Mouse (Mus musculus) hindbrain, embryonic 15.5 days (tissue): ENCODE results near the gene Camsap3. TPM values are rescaled to one million over a fixed set of nuclear protein-coding genes. Genes with fewer than 3 reads are reported as not detected.
A peak's percentile ranks its signal among the peaks of the same experiment; 100 is the strongest.
"Not testable (repeated sequence)": the region's sequence is repeated elsewhere in the genome, so short reads cannot be mapped to it uniquely, and the experiment has no call there.

Experiments used
- ATAC-seq: fragments of 200-750 bp; cut with Nextera tagmentation; 2 replicates; pipeline ENCODE4 v1.8.0; 2017; ENCODE audit warnings: low read depth, moderate number of reproducible peaks, moderate TSS enrichment; ENCODE audit not compliant: low FRiP score
- H3K27ac ChIP-seq: fragments of 300-500 bp; sonication (generic); replicated peaks from 2 replicates; pipeline ENCODE4 v1.5.1; 2015; ENCODE audit warnings: mild to moderate bottlenecking, inconsistent platforms
- H3K27me3 ChIP-seq: fragments of 300-500 bp; sonication (generic); 2 replicates; pipeline ENCODE4 v1.6.1; 2015; ENCODE audit warnings: control low read depth, inconsistent platforms
- H3K36me3 ChIP-seq: fragments of 300-500 bp; sonication (generic); 2 replicates; pipeline ENCODE4 v1.6.1; 2015; ENCODE audit warnings: control low read depth, inconsistent platforms
- H3K4me1 ChIP-seq: fragments of 300-500 bp; sonication (generic); replicated peaks from 2 replicates; pipeline ENCODE4 v1.6.1; 2015; ENCODE audit warnings: control low read depth, inconsistent platforms
- H3K4me2 ChIP-seq: fragments of 300-500 bp; sonication (generic); 2 replicates; pipeline ENCODE4 v1.6.1; 2015; ENCODE audit warnings: moderate library complexity, mild to moderate bottlenecking, inconsistent platforms
- H3K4me3 ChIP-seq: fragments of 300-500 bp; sonication (generic); 2 replicates; pipeline ENCODE4 v1.5.1; 2015; ENCODE audit warnings: mild to moderate bottlenecking, inconsistent platforms
- H3K9ac ChIP-seq: fragments of 300-500 bp; sonication (generic); 2 replicates; pipeline ENCODE4 v1.6.1; 2015; ENCODE audit warnings: inconsistent platforms
- H3K9me3 ChIP-seq: fragments of 300-500 bp; sonication (generic); 2 replicates; pipeline ENCODE4 v1.6.1; 2016; ENCODE audit warnings: control low read depth, inconsistent platforms
- WGBS: fragments of 180-500 bp; shearing (Covaris S2); methylation state at CpG from one replicate; pipeline ENCODE4 v1.1.7; 2015; 5-methylcytosine and 5-hydroxymethylcytosine counted together
- polyA plus RNA-seq: library from polyadenylated mRNA; unstranded; fragments of >200 nt; fragmentation: Nextera tagmentation; extraction: Ambion mirVana; gene quantifications from 2 replicates; pipeline ENCODE4 v1.2.1, GENCODE M21; 2015

The Camsap3 gene
- polyA plus RNA-seq, 1 experiment from 2014 or later: 51.7 TPM

DNA sequence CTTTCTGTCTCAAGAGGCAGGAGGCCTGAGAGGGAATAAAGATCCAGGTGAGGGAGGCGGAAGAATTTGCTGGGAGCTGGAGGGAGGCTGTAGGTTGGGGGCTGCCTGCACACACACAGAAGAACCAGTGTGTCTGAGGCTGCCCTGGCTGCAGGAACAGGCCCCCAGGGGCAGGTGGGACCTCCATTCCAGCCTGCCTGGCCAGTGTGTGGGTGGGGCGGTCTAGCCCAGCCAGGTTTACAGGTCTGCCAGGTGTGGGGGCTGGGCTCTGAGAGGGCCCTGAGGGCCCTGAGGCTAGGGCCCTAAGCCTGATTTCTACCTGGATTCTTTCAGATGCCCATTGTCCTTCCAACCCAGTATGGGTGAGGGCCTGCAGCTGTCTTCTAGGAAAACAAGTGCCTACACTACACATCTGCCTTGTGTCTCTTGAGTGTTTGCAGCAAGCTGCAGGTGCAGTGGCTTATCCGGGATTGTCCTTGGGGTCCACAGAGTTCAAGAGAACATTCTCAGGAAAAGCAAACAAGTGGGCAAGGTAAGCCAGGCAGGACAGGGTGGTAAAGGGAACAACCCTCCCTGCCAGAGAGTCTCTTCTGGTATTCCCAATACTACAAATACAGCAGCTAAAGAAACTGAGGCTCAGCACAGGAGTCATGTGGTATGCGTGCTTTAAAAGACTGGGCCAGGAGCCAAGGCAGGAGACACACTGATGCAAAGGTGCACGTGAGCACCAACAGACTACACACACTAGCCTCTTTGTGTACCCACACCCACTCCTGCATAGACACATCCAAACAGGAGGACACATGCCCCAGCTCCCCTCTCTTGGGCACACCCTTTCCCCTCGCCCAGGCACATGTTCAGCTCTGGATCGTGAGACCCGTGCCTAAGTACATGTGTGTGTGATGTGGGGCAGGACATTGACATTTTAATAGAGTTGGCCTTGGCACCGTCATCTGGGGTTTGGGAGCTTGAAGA lies 7.4 kb upstream of the Camsap3 start:
- WGBS: 88% methylated on average over 9 of the region's 9 CpGs

DNA sequence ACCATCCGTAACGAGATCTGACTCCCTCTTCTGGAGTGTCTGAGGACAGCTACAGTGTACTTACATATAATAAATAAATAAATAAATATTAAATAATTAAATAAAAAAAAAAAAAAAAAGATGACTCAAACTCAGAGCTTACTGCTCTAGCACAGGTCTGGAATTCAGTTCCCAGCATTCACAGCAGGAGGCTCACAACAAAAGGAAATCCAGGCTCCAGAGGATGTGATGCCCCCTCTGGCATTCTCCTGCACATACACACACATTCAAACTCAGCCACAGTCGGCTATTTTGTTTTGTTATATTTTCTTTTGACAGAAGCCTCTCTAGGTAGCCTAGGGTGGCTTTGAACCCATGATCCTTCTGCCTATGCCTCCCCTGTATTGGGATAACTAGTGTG lies 5.1 kb upstream of the Camsap3 start:
- H3K9ac ChIP-seq, H3K4me3 ChIP-seq, H3K9me3 ChIP-seq, H3K4me1 ChIP-seq, H3K4me2 ChIP-seq, H3K27me3 ChIP-seq, ATAC-seq, H3K27ac ChIP-seq, H3K36me3 ChIP-seq: not testable (repeated sequence)
- 97% methylated on average over 3 of the region's 3 CpGs for WGBS

More for the DNA sequence above, 7.4 kb upstream of the Camsap3 start:
- Histone ChIP-seq H3K4me2 (no peak overlapping the region), H3K9ac (no peak overlapping the region), H3K9me3 (no peaks in the 10 kb centered on the region), H3K36me3 (no peaks in the 10 kb centered on the region), H3K27me3 (no peaks in the 10 kb centered on the region), H3K27ac (no peak overlapping the region), H3K4me1 (no peaks in the 10 kb centered on the region), H3K4me3 (no peak overlapping the region)
- no peak for ATAC-seq

DNA sequence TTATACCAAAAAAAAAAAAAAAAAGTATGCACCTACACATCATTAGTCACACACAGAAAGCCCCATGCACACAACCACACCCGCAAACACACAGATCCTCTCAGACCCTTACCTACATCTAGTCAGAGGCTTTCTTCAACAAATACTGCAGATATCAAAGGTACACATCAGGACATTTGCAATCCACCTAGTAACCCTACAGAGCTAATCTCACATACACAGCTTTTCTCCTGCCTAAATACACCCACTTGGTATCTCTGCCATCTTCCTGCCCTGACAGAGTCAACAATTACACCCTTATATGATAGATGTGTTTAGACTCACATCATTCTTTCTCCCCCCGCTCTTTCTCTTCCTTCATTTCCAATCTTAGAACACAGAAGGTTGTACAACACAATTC lies 641 bp upstream of the Camsap3 start:
- no peak for ATAC-seq
- H3K27ac ChIP-seq: no peak overlapping the region
- no peaks in the 10 kb centered on the region for H3K27me3 ChIP-seq
- H3K9ac ChIP-seq: no peak overlapping the region
- H3K4me3 ChIP-seq: no peak overlapping the region
- no peaks in the 10 kb centered on the region for H3K36me3 ChIP-seq
- no peak overlapping the region; the same call in 1 of the 2 replicates for H3K4me2 ChIP-seq
- H3K4me1 ChIP-seq: no peaks in the 10 kb centered on the region; the same call in 1 of the 2 replicates
- H3K9me3 ChIP-seq: no peaks in the 10 kb centered on the region
- WGBS: 98% methylated on average over 2 of the region's 2 CpGs

DNA sequence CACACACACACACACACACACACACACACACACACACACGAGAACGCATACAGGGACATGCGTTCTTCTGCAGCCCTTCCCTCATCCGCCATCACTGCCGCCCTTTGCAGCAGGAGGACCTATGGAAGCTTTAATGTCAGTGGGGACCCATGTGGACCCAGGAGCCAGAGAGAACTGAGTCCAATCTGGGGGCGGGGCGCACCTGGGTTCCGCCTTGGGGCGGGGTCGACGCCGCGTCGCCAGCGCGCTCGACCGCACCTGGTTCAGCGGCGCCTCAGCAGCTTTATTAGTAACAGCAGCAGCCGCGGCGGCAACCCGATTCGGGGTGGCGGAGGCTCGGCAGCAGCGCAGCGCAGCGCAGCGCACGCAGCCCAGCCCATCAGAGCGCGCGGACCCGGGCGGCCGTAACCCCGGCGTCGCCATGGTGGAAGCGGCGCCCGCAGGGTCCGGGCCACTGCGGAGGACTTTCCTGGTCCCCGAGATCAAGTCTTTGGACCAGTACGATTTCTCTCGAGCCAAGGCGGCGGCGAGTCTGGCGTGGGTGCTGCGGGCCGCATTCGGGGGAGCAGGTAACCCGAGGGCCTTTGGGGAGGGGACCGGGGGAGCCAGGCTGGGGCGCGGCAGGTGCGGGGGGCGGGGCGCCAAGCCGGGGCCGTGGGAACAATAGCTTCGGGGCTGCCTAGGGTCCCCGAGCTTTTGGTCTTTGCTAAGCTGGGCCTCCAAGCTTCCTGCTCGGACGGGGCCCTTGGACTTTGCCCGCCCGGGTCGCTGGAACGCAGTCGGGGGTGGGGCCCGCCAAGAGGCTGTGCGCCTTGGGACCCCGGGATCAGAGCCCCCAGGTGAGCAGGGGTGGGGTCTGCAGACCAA lies 531 bp downstream of the Camsap3 start:
- peak overlapping the region; percentile 67 for H3K4me2 ChIP-seq
- ATAC-seq: peak; percentile 84
- H3K27me3 ChIP-seq: no peaks in the 10 kb centered on the region
- peak overlapping the region; percentile 91 for H3K4me3 ChIP-seq
- H3K4me1 ChIP-seq: no peaks in the 10 kb centered on the region; the same call in 1 of the 2 replicates
- H3K36me3 ChIP-seq: no peaks in the 10 kb centered on the region
- peak overlapping the region; percentile 87 for H3K27ac ChIP-seq
- under 1% methylated on average over 74 of the region's 77 CpGs for WGBS
- H3K9me3 ChIP-seq: no peaks in the 10 kb centered on the region
- H3K9ac ChIP-seq: peak overlapping the region; percentile 94

DNA sequence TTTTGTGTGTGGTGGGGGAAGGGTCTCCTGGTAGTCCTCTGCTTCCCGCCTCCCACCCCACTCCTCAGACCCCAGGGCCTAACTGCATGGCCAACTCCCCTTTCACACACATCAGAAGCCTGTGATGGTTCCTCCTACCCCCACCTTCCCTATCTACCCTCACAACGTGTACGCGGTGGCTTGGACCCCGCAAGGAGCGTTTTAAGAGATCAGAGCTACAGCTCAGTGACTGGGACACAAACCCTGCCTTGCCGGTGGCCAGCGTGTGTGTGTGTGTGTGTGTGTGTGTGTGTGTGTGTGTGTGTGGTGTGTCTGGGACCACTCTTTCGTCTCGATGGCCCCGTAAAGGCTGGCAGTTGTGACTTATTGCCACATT lies 1.2 kb downstream of the Camsap3 start:
- WGBS: 2% methylated on average over 11 of the region's 11 CpGs
- peak overlapping the region; percentile 67 for H3K4me2 ChIP-seq
- H3K4me1 ChIP-seq: peaks cover 6% of the 10 kb centered on the region
- H3K4me3 ChIP-seq: peak overlapping the region; percentile 91
- no peaks in the 10 kb centered on the region for H3K9me3 ChIP-seq
- peak; percentile 68 for ATAC-seq
- H3K27ac ChIP-seq: peak overlapping the region; percentile 87
- H3K9ac ChIP-seq: peak overlapping the region; percentile 94
- no peaks in the 10 kb centered on the region for H3K36me3 ChIP-seq
- H3K27me3 ChIP-seq: no peaks in the 10 kb centered on the region

DNA sequence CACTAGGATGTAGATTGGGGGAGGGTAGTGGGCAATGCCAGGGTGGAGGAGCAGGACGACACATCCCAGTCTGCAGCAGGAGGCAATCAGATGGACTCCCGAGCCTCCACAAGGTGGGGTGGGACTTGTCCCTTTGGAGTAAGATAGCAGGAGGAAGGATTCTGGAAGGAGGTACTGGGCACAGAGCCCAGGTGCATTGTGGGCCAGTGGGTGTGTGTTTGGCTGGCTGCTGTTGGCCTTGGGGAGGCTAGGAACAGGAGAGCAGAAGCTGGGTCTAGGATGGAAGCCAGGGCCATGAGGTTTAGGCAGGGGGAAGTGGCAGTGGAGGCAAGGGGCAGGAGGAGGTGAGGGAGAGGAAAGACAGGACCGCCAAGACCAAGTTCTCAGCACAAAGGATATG lies 6.4 kb downstream of the Camsap3 start:
- Histone ChIP-seq H3K4me1 (peaks cover 14% of the 10 kb centered on the region), H3K27me3 (no peaks in the 10 kb centered on the region), H3K4me2 (no peak overlapping the region), H3K9me3 (no peaks in the 10 kb centered on the region), H3K9ac (no peak overlapping the region), H3K4me3 (no peak overlapping the region), H3K36me3 (peaks cover 7% of the 10 kb centered on the region; the same call in 1 of the 2 replicates), H3K27ac (no peak overlapping the region)
- ATAC-seq: no peak
- WGBS: 65% methylated on average over 3 of the region's 3 CpGs

DNA sequence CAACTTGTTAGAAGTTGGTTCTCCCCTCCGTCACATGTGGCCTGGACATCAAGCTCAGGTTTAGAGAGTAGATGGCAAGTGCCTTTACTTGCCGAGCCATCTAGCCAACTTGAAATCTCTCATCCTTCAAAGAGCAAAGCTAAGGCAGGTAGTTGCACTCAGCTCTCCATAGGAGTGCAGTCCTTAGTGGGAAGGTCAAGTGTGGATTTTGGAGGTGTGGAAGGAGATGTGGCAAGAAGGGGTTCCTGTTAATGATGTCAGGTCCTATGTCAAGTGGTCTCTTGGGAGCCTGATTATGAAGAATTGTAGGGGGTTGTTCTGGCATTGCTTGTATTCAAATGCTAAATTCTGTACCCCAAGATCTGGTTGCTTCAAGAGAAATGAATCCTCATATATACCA lies 7.4 kb downstream of the Camsap3 start:
- Histone ChIP-seq H3K4me3 (no peak overlapping the region), H3K36me3 (peaks cover 15% of the 10 kb centered on the region; the same call in 1 of the 2 replicates), H3K9ac (no peak overlapping the region), H3K9me3 (no peaks in the 10 kb centered on the region), H3K4me2 (no peak overlapping the region), H3K4me1 (peaks cover 14% of the 10 kb centered on the region), H3K27me3 (no peaks in the 10 kb centered on the region), H3K27ac (no peak overlapping the region)
- ATAC-seq: no peak
- 86% methylated on average over 2 of the region's 2 CpGs for WGBS

DNA sequence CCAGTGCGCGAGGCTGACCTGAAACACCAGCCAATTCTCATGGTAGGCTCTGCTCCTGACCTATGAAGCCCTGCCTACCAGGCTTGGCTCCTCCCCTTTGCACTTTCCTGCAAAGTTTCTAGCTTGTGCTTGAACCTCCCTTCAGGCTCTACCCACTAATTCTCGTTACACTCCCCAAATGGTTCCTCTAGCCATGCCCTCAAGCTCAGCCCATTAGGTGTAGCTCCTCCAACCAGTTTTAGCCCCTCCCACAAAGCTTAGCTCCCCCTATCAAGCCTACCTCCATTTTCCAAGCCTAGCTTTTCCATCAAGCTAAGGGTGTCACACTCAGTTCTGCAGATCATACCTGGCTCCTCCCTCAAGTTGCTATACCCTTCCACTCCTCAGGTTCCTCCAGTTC lies 11.0 kb downstream of the Camsap3 start:
- 83% methylated on average over 3 of the region's 3 CpGs for WGBS
- peaks cover 46% of the 10 kb centered on the region for H3K36me3 ChIP-seq
- H3K27me3 ChIP-seq: no peaks in the 10 kb centered on the region
- no peak for ATAC-seq
- H3K27ac ChIP-seq: no peak overlapping the region
- H3K4me2 ChIP-seq: no peak overlapping the region
- H3K4me1 ChIP-seq: peaks cover 10% of the 10 kb centered on the region
- no peak overlapping the region for H3K4me3 ChIP-seq
- H3K9me3 ChIP-seq: no peaks in the 10 kb centered on the region
- H3K9ac ChIP-seq: no peak overlapping the region

DNA sequence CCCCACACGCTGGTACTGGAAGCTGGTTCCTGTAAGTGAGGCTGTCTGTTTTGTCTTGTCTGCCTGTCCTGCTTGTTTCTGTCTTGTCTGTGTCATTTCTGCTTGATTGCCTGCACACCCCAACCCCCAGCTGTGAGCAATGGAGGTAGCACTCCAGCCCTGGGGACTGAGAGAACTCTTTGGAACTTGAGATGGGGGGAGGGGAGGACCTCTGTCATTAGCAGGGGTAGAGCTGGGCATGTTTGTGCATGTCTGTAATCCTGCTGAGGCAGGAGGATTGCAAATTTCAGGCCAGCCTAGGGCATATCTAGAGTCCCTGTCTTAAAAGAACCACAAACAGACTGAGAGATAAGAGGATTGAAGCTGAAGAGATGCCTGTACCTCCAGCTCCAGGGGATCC lies 12.1 kb downstream of the Camsap3 start:
- no peak overlapping the region for H3K4me2 ChIP-seq
- H3K27ac ChIP-seq: no peak overlapping the region
- no peak overlapping the region for H3K4me3 ChIP-seq
- no peaks in the 10 kb centered on the region for H3K4me1 ChIP-seq
- no peak overlapping the region for H3K9ac ChIP-seq
- H3K9me3 ChIP-seq: no peaks in the 10 kb centered on the region
- H3K36me3 ChIP-seq: peaks cover 57% of the 10 kb centered on the region
- ATAC-seq: no peak
- no peaks in the 10 kb centered on the region for H3K27me3 ChIP-seq
- 73% methylated on average over 1 of the region's 1 CpGs for WGBS

DNA sequence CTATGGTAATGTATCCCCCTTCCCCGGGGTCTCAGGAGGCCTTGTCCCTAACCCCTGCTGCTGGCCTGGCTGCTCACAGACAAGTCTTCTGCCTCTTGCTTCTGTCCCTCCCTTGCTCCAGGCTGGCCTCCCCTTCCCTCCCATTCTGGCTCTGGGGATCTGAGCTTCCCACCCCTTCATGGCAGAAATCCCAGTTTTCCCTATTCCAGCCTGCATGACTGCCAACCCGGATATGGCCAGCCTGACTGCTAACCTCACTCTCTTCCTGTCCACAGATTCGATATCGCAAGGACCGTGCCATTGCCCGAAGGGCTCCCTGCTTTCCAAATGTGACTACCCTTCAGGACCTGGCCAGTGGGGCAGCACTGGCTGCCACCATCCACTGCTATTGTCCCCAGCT lies 13.3 kb downstream of the Camsap3 start:
- H3K9ac ChIP-seq: no peak overlapping the region

DNA sequence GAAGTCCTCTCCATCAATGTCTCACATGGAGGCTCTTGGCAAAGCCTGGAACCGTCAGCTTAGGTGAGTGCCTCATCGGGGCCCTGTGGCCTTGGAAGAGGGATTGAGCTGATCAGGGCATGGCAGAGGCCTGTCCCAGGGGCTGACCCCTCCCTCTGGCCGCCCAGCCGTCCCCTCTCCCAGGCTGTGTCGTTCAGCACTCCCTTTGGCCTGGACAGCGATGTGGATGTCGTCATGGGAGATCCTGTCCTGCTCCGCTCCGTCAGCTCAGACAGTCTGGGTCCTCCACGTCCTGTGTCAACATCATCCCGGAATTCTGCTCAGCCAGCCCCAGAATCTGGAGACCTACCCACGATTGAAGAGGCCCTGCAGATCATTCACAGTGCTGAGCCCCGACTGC lies 16.3 kb downstream of the Camsap3 start:
- peaks cover 81% of the 10 kb centered on the region for H3K36me3 ChIP-seq
- no peak overlapping the region for H3K27ac ChIP-seq
- H3K27me3 ChIP-seq: no peaks in the 10 kb centered on the region
- no peak overlapping the region for H3K9ac ChIP-seq
- no peaks in the 10 kb centered on the region for H3K4me1 ChIP-seq
- no peak overlapping the region for H3K4me3 ChIP-seq
- ATAC-seq: no peak
- H3K9me3 ChIP-seq: no peaks in the 10 kb centered on the region
- WGBS: 88% methylated on average over 13 of the region's 13 CpGs
- no peak overlapping the region for H3K4me2 ChIP-seq

More for the DNA sequence above, 13.3 kb downstream of the Camsap3 start:
- peaks cover 66% of the 10 kb centered on the region for H3K36me3 ChIP-seq
- no peak for ATAC-seq
- H3K9me3 ChIP-seq: no peaks in the 10 kb centered on the region
- WGBS: 96% methylated on average over 6 of the region's 6 CpGs
- H3K27me3 ChIP-seq: no peaks in the 10 kb centered on the region
- no peaks in the 10 kb centered on the region for H3K4me1 ChIP-seq
- no peak overlapping the region for H3K4me2 ChIP-seq
- no peak overlapping the region for H3K27ac ChIP-seq
- H3K4me3 ChIP-seq: no peak overlapping the region

DNA sequence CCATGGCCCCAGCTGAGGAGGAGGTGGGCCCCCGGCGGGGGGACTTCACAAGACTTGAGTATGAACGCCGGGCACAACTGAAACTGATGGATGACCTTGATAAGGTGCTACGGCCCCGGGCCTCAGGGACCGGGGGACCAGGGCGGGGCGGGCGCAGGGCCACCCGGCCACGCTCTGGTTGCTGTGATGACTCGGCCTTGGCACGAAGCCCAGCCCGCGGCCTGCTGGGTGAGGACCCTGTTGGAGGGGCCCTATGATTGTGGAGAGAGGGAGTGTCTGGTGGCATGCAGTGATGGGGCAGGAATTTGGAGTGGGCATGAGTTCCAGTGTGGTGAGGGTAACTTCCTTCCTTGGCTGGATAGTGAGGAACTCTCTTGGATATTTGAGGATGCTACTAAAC lies 19.5 kb downstream of the Camsap3 start:
- no peak for ATAC-seq
- WGBS: 85% methylated on average over 16 of the region's 16 CpGs

More for the DNA sequence above, 19.5 kb downstream of the Camsap3 start:
- H3K9me3 ChIP-seq: no peaks in the 10 kb centered on the region
- no peak overlapping the region for H3K9ac ChIP-seq
- H3K27me3 ChIP-seq: no peaks in the 10 kb centered on the region
- no peaks in the 10 kb centered on the region for H3K4me1 ChIP-seq
- no peak overlapping the region for H3K4me3 ChIP-seq
- H3K4me2 ChIP-seq: no peak overlapping the region
- H3K36me3 ChIP-seq: peaks cover 85% of the 10 kb centered on the region
- no peak overlapping the region for H3K27ac ChIP-seq
